Mouse (Mus musculus): ENCODE data around the gene Dnase2b. TPM values are rescaled to one million over a fixed set of nuclear protein-coding genes. Genes with fewer than 3 reads are reported as not detected.

Gene Dnase2b
- polyA plus RNA-seq, 1 experiment, result not detected

- Histone ChIP-seq H3K4me1 (ENCODE audit: control insufficient read depth, insufficient read depth, insufficient read length, low read length) (no peaks in the 10 kb centered on the region), H3K4me3 (ENCODE audit: low read depth, low read length) (no peak overlapping the region), H3K36me3 (ENCODE audit: control insufficient read depth, insufficient read depth, low read length) (no peaks in the 10 kb centered on the region), H3K27ac (ENCODE audit: insufficient read depth, low read depth, low read length) (no peak overlapping the region), H3K27me3 (ENCODE audit: control insufficient read depth, insufficient read depth, low read length) (no peaks in the 10 kb centered on the region)
- TF ChIP-seq POLR2A (IDR thresholded peaks at IDR 0.05; ENCODE audit: low read depth, low read length) (no peak), CTCF (IDR thresholded peaks at IDR 0.05; ENCODE audit: extremely low read depth, insufficient read length, insufficient replicate concordance, low read depth, low read length) (no peak)
- WGBS, result 81% methylated on average over 2 of the region's 2 CpGs
Measured at GRCm38 (mm10) chr3:146601205-146601604, 14.2 kb downstream of the Dnase2b start.

DNA sequence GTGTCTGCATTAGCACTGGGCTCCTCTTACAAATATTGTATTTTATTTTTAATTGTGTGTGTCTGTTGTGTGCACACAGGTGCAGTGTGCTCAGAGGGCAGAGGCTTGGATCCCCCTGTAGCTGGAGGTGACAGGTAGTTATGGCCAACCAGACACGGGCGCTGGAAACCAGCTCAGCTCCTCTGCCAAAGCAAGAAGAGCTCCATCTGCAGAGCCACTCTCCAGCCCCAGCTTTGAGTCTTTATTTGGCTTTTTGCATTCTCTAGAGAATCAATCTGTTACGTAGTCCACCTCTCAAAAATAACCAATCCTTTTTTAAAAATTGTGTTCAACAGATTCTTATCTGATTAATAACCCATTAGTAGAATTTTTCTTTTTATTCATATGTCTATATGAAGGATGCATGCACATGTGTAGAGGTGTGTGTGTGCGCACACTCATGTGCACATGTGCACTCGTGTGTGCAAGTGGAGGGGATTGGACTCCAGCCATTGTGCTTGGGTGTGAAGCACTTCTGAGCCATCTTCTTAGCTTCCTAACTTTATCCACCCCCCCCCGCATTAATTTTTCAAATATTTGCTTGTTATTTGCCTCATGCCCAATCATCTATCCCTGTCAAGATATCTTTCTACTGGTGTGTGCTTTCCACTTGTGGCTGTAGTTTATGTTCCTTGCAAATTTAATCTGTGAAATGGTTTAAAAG, 16.0 kb downstream of the Dnase2b start:
- no peak overlapping the region for H3K4me3 ChIP-seq (ENCODE audit: low read depth, low read length)
- H3K4me1 ChIP-seq (ENCODE audit: control insufficient read depth, insufficient read depth, insufficient read length, low read length), result no peaks in the 10 kb centered on the region
- TF ChIP-seq POLR2A (IDR thresholded peaks at IDR 0.05; ENCODE audit: low read depth, low read length), result no peak
- no peak for TF ChIP-seq CTCF (IDR thresholded peaks at IDR 0.05; ENCODE audit: extremely low read depth, insufficient read length, insufficient replicate concordance, low read depth, low read length)
- H3K36me3 ChIP-seq (ENCODE audit: control insufficient read depth, insufficient read depth, low read length), result no peaks in the 10 kb centered on the region
- H3K27ac ChIP-seq (ENCODE audit: insufficient read depth, low read depth, low read length), result no peak overlapping the region
- WGBS, result 81% methylated on average over 6 of the region's 6 CpGs
- no peaks in the 10 kb centered on the region for H3K27me3 ChIP-seq (ENCODE audit: control insufficient read depth, insufficient read depth, low read length)

- Histone ChIP-seq H3K4me3 (ENCODE audit: low read depth, low read length) (no peak overlapping the region), H3K27ac (ENCODE audit: insufficient read depth, low read depth, low read length) (no peak overlapping the region), H3K27me3 (ENCODE audit: control insufficient read depth, insufficient read depth, low read length) (no peaks in the 10 kb centered on the region), H3K4me1 (ENCODE audit: control insufficient read depth, insufficient read depth, insufficient read length, low read length) (no peaks in the 10 kb centered on the region), H3K36me3 (ENCODE audit: control insufficient read depth, insufficient read depth, low read length) (no peaks in the 10 kb centered on the region)
- no peak for TF ChIP-seq POLR2A (IDR thresholded peaks at IDR 0.05; ENCODE audit: low read depth, low read length)
- no peak for TF ChIP-seq CTCF (IDR thresholded peaks at IDR 0.05; ENCODE audit: extremely low read depth, insufficient read length, insufficient replicate concordance, low read depth, low read length)
- 71% methylated on average over 6 of the region's 6 CpGs for WGBS
Measured at GRCm38 (mm10) chr3:146598411-146598810, 17.0 kb downstream of the Dnase2b start.

DNA sequence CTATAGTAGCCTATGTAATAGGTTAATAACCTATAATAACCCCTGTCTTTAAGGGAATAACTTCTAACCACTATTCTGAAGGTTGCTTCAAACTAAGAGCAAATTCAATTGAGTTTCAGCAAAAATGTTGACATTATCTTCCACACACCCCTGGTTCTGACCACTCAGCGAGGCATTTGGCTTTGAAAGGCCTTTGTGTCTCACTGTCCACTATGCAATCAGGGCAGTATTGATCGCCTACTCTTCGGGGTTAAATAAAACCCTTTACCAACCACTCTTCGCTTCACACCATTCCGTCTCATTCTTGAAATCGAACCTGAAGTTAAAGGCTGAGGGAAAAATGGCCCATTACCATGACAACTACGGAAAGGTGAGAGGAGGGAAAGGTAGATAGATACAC, 18.5 kb downstream of the Dnase2b start:
- TF ChIP-seq CTCF (IDR thresholded peaks at IDR 0.05; ENCODE audit: extremely low read depth, insufficient read length, insufficient replicate concordance, low read depth, low read length) (no peak), POLR2A (IDR thresholded peaks at IDR 0.05; ENCODE audit: low read depth, low read length) (no peak)
- Histone ChIP-seq H3K27ac (ENCODE audit: insufficient read depth, low read depth, low read length) (no peak overlapping the region), H3K36me3 (ENCODE audit: control insufficient read depth, insufficient read depth, low read length) (no peaks in the 10 kb centered on the region), H3K4me1 (ENCODE audit: control insufficient read depth, insufficient read depth, insufficient read length, low read length) (no peaks in the 10 kb centered on the region), H3K27me3 (ENCODE audit: control insufficient read depth, insufficient read depth, low read length) (no peaks in the 10 kb centered on the region), H3K4me3 (ENCODE audit: low read depth, low read length) (no peak overlapping the region)
- WGBS, result 87% methylated on average over 7 of the region's 7 CpGs

GRCm38 (mm10) chr3:146596387-146596786, 19.0 kb downstream of the Dnase2b start:
- 81% methylated on average over 8 of the region's 8 CpGs for WGBS
- TF ChIP-seq POLR2A (IDR thresholded peaks at IDR 0.05; ENCODE audit: low read depth, low read length) (no peak), CTCF (IDR thresholded peaks at IDR 0.05; ENCODE audit: extremely low read depth, insufficient read length, insufficient replicate concordance, low read depth, low read length) (no peak)
- Histone ChIP-seq H3K27ac (ENCODE audit: insufficient read depth, low read depth, low read length) (no peak overlapping the region), H3K4me3 (ENCODE audit: low read depth, low read length) (no peak overlapping the region), H3K27me3 (ENCODE audit: control insufficient read depth, insufficient read depth, low read length) (no peaks in the 10 kb centered on the region), H3K4me1 (ENCODE audit: control insufficient read depth, insufficient read depth, insufficient read length, low read length) (no peaks in the 10 kb centered on the region), H3K36me3 (ENCODE audit: control insufficient read depth, insufficient read depth, low read length) (no peaks in the 10 kb centered on the region)

DNA sequence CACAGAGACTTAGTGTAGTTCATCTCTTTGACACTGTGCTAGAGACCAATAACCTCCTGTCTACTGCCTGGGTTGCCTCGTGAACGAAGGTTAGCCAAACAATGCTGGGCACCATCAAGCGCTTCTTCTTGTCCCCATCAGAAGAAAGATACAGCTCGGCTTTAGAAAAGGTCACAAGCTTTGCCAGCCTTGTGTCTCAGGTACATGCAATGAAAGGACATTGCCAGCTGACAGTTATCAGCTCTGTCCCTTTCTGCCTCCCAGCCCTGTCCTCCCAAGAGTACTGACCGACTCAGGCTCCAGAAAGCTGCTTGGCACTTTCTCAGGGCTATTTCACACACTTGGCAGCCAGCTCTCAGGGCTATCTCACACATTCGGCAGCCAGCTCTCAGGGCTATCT, 20.0 kb downstream of the Dnase2b start:
- TF ChIP-seq CTCF (IDR thresholded peaks at IDR 0.05; ENCODE audit: extremely low read depth, insufficient read length, insufficient replicate concordance, low read depth, low read length), result no peak
- TF ChIP-seq POLR2A (IDR thresholded peaks at IDR 0.05; ENCODE audit: low read depth, low read length), result no peak
- Histone ChIP-seq H3K4me3 (ENCODE audit: low read depth, low read length) (no peak overlapping the region), H3K27me3 (ENCODE audit: control insufficient read depth, insufficient read depth, low read length) (no peaks in the 10 kb centered on the region), H3K27ac (ENCODE audit: insufficient read depth, low read depth, low read length) (no peak overlapping the region), H3K4me1 (ENCODE audit: control insufficient read depth, insufficient read depth, insufficient read length, low read length) (no peaks in the 10 kb centered on the region), H3K36me3 (ENCODE audit: control insufficient read depth, insufficient read depth, low read length) (no peaks in the 10 kb centered on the region)
- WGBS, result 79% methylated on average over 6 of the region's 6 CpGs

DNA sequence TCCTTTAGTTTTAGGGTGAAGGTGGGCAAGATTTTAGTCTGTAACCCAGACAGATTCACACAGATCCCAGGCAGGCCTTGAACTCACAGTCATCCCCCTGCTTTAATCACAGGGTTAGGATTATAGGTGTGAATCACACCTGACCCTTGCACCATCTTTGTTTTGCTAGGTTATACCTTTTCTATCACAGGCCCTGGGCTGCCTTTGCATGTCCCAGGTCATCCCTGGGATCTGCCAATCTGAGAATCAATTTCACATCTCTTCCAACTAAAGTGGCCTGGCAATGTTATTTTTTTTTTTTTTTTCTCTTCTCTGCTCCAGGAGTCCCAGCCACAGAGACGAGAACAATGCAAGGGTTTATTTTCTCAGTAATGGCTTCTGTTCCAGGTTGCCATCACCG, 23.8 kb downstream of the Dnase2b start:
- Histone ChIP-seq H3K27me3 (ENCODE audit: control insufficient read depth, insufficient read depth, low read length) (no peaks in the 10 kb centered on the region), H3K27ac (ENCODE audit: insufficient read depth, low read depth, low read length) (no peak overlapping the region), H3K4me1 (ENCODE audit: control insufficient read depth, insufficient read depth, insufficient read length, low read length) (no peaks in the 10 kb centered on the region), H3K4me3 (ENCODE audit: low read depth, low read length) (no peak overlapping the region), H3K36me3 (ENCODE audit: control insufficient read depth, insufficient read depth, low read length) (no peaks in the 10 kb centered on the region)
- TF ChIP-seq CTCF (IDR thresholded peaks at IDR 0.05; ENCODE audit: extremely low read depth, insufficient read length, insufficient replicate concordance, low read depth, low read length), result no peak
- 80% methylated on average over 2 of the region's 2 CpGs for whole genome bisulfite sequencing
